Mouse (Mus musculus) kidney, adult 2 months (tissue): ENCODE measurements around the gene Zranb2.

Experiments
- CTCF ChIP-seq: fragments of 200-500 bp; conservative IDR thresholded peaks from 2 replicates; pipeline ENCODE4 v1.5.1; 2011; ENCODE audit warnings: low read depth, mild to moderate bottlenecking, control low read depth, low read length, moderate library complexity, mixed read lengths; ENCODE audit not compliant: insufficient read depth, insufficient read length
- POLR2A ChIP-seq: fragments of 200-500 bp; IDR thresholded peaks from one replicate; pipeline ENCODE4 v1.6.1; 2011; ENCODE audit warnings: low read depth, low read length, control low read depth

DNA sequence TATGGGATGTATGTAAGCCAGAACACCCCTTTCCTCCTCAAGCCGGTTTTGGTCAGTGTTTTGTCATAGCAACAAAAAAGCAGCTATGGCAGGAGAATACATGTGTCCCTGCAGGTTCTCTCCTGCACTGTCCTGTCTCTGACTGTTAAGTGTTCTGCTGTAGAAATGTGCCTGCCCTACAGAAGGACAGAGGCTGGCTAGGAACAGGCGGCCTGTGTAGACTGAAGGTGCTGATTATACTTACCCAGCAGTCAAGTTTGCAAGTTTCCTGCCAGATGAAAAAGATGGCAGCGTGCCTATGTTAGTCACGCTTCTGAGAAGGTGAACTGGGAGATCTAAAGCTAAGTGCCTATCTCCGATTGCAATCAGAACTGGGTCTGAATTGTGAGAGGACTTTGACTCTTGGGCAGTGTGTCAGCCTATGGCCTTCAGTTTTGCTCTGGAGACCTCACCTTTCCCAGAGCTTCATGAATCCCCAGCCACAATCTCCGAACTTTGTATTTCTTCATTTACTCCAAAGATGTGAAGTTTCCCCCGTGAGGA is 63.9 kb downstream of the Zranb2 start:
- TF ChIP-seq CTCF (no peak), POLR2A (no peak)
